28 mouse cellular contexts compared by ENCODE assay signal in the genomic region with DNA sequence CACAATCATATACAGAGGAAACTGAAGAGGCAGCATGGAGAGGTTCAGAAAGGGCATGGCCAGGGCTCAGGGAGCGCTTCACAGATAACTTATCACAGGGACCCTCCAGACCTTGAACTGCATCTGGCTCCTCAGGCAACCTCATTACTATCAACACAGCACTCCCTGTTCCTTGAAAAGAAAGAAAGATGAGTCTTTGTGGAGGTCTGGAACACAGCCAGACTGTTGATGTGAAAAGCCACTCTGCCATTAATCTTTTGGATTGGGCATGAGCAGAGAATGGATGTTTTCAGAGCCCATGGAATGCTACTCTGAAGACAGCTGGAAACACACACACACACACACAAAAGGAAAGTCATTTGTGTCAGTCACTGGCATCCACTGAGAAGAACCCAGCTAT.
DNase-seq lines count a peak whose midpoint lies in the region; ATAC-seq lines count a peak whose summit lies in the region.
"Had no signal": no experiment of that assay in that cellular context is flagged by ENCODE, and none has a peak within 500 bp of the region (broad histone marks: within the 10 kb centered on the region; RNA-seq: fewer than 3 reads in every experiment).

No protein-coding gene starts in this region.

- no peaks in the 10 kb centered on the region for H3K4me1 ChIP-seq in hindbrain, embryonic 11.5 days (replicated peaks; ENCODE audit: control insufficient read depth, insufficient read depth, low read length)
- no peaks in the 10 kb centered on the region for H3K4me1 ChIP-seq in hindbrain, embryonic 16.5 days (ENCODE audit: control insufficient read depth, insufficient read depth, low read depth, low read length)
- no peaks in the 10 kb centered on the region for H3K4me1 ChIP-seq in neural tube, embryonic 11.5 days (ENCODE audit: control insufficient read depth, insufficient read depth, low read length)
- no peaks in the 10 kb centered on the region for H3K4me1 ChIP-seq in neural tube, embryonic 15.5 days
- H3K4me1 ChIP-seq: embryonic facial prominence, embryonic 12.5 days; hindbrain, embryonic 13.5 days; limb, embryonic 10.5 days; limb, embryonic 15.5 days; liver, embryonic 13.5 days had no signal

- peak; percentile 60; the same call in 1 of the 2 replicates for ATAC-seq in hindbrain, embryonic 11.5 days (ENCODE audit: low FRiP score)
- no peak for ATAC-seq in hindbrain, embryonic 16.5 days
- peak; percentile 46; the same call in 1 of the 2 replicates for ATAC-seq in neural tube, embryonic 11.5 days (ENCODE audit: insufficient read depth, low FRiP score, low TSS enrichment)
- no peak for ATAC-seq in neural tube, embryonic 15.5 days (ENCODE audit: low FRiP score)
- ATAC-seq: forebrain, embryonic 14.5 days had no signal

- DNase-seq in adrenal gland, adult (ENCODE audit: inconsistent age in 2 of 2, low spot score in 1 of 2): peak; percentile 54 to 58
- DNase-seq in adrenal gland, adult 18-20 months (ENCODE audit: low spot score in 2 of 2): no peak
- no peak for DNase-seq in hindbrain, embryonic 11.5 days (ENCODE audit: low spot score)
- DNase-seq in neural tube, embryonic 11.5 days (ENCODE audit: low spot score): peak; percentile 22
- peak; percentile 51 for DNase-seq in testis, postnatal 14 days (ENCODE audit: low spot score)
- DNase-seq in left cerebral cortex, postnatal 4 days: no peak
- DNase-seq: cerebellum, adult 18-20 months; cerebellum, postnatal 10 days; gastrocnemius, postnatal 36 days; heart, adult 18-20 months; heart, postnatal 36 days; kidney, adult 2 months; kidney, postnatal 4 days; liver, embryonic 13.5 days; lung, adult 18-20 months; lung, postnatal 10 days; right cerebral cortex, postnatal 4 days had no signal

- no peaks in the 10 kb centered on the region for H3K9me3 ChIP-seq in hindbrain, embryonic 11.5 days (ENCODE audit: control insufficient read depth, low read length)
- no peaks in the 10 kb centered on the region for H3K9me3 ChIP-seq in hindbrain, embryonic 16.5 days (ENCODE audit: control insufficient read depth, low read length)
- H3K9me3 ChIP-seq in neural tube, embryonic 11.5 days (ENCODE audit: control insufficient read depth, low read length): no peaks in the 10 kb centered on the region
- no peaks in the 10 kb centered on the region for H3K9me3 ChIP-seq in neural tube, embryonic 15.5 days (replicated peaks)
- H3K9me3 ChIP-seq: embryonic facial prominence, embryonic 12.5 days; hindbrain, embryonic 13.5 days; limb, embryonic 10.5 days; limb, embryonic 15.5 days; liver, embryonic 13.5 days had no signal

- no peak overlapping the region for H3K4me2 ChIP-seq in hindbrain, embryonic 11.5 days (replicated peaks; ENCODE audit: low read depth, low read length)
- no peak overlapping the region for H3K4me2 ChIP-seq in hindbrain, embryonic 16.5 days (ENCODE audit: low read length)
- no peak overlapping the region for H3K4me2 ChIP-seq in neural tube, embryonic 11.5 days (ENCODE audit: low read depth)
- no peak overlapping the region for H3K4me2 ChIP-seq in neural tube, embryonic 15.5 days
- H3K4me2 ChIP-seq: embryonic facial prominence, embryonic 12.5 days; heart, embryonic 11.5 days; hindbrain, embryonic 13.5 days; limb, embryonic 15.5 days; liver, embryonic 13.5 days; midbrain, embryonic 11.5 days had no signal

- no peak overlapping the region for H3K9ac ChIP-seq in hindbrain, embryonic 11.5 days (ENCODE audit: low read depth, low read length)
- H3K9ac ChIP-seq in hindbrain, embryonic 16.5 days (ENCODE audit: low read depth, low read length): no peak overlapping the region
- H3K9ac ChIP-seq in neural tube, embryonic 11.5 days (ENCODE audit: low read length): no peak overlapping the region
- H3K9ac ChIP-seq in neural tube, embryonic 15.5 days (replicated peaks): no peak overlapping the region
- H3K9ac ChIP-seq: embryonic facial prominence, embryonic 12.5 days; hindbrain, embryonic 13.5 days; limb, embryonic 15.5 days; liver, embryonic 13.5 days had no signal

- H3K27ac ChIP-seq in hindbrain, embryonic 11.5 days (ENCODE audit: low read depth, low read length): no peak overlapping the region
- no peak overlapping the region for H3K27ac ChIP-seq in hindbrain, embryonic 16.5 days (ENCODE audit: low read depth, low read length)
- H3K27ac ChIP-seq in neural tube, embryonic 11.5 days (ENCODE audit: low read depth, low read length): no peak overlapping the region
- no peak overlapping the region for H3K27ac ChIP-seq in neural tube, embryonic 15.5 days (replicated peaks)
- H3K27ac ChIP-seq: embryonic facial prominence, embryonic 12.5 days; hindbrain, embryonic 13.5 days; limb, embryonic 10.5 days; limb, embryonic 15.5 days; liver, embryonic 13.5 days; stomach, postnatal 0 days had no signal

- no peaks in the 10 kb centered on the region for H3K27me3 ChIP-seq in hindbrain, embryonic 11.5 days (ENCODE audit: control insufficient read depth, insufficient read depth, low read length)
- no peaks in the 10 kb centered on the region for H3K27me3 ChIP-seq in hindbrain, embryonic 16.5 days (replicated peaks; ENCODE audit: control insufficient read depth, insufficient read depth, low read length)
- no peaks in the 10 kb centered on the region for H3K27me3 ChIP-seq in neural tube, embryonic 11.5 days (ENCODE audit: control insufficient read depth, insufficient read depth, low read length)
- no peaks in the 10 kb centered on the region for H3K27me3 ChIP-seq in neural tube, embryonic 15.5 days (replicated peaks)
- H3K27me3 ChIP-seq: CH12.LX; embryonic facial prominence, embryonic 12.5 days; hindbrain, embryonic 13.5 days; limb, embryonic 15.5 days; liver, embryonic 13.5 days had no signal

- H3K36me3 ChIP-seq in hindbrain, embryonic 11.5 days (ENCODE audit: control insufficient read depth, insufficient read depth, low read length): no peaks in the 10 kb centered on the region
- H3K36me3 ChIP-seq in hindbrain, embryonic 16.5 days (ENCODE audit: control insufficient read depth, insufficient read depth, low read length): no peaks in the 10 kb centered on the region
- no peaks in the 10 kb centered on the region for H3K36me3 ChIP-seq in neural tube, embryonic 11.5 days (ENCODE audit: control insufficient read depth, insufficient read depth, low read length)
- no peaks in the 10 kb centered on the region for H3K36me3 ChIP-seq in neural tube, embryonic 15.5 days
- H3K36me3 ChIP-seq: embryonic facial prominence, embryonic 12.5 days; hindbrain, embryonic 13.5 days; limb, embryonic 10.5 days; limb, embryonic 15.5 days; liver, embryonic 13.5 days had no signal

- H3K4me3 ChIP-seq in hindbrain, embryonic 11.5 days (ENCODE audit: low read depth, low read length): no peak overlapping the region
- H3K4me3 ChIP-seq in hindbrain, embryonic 16.5 days (ENCODE audit: low read length): no peak overlapping the region
- no peak overlapping the region for H3K4me3 ChIP-seq in neural tube, embryonic 11.5 days (ENCODE audit: low read depth, low read length)
- H3K4me3 ChIP-seq in neural tube, embryonic 15.5 days (replicated peaks): no peak overlapping the region
- H3K4me3 ChIP-seq: embryonic facial prominence, embryonic 12.5 days; hindbrain, embryonic 13.5 days; limb, embryonic 10.5 days; limb, embryonic 15.5 days; liver, embryonic 13.5 days had no signal

- intact Hi-C loops in left cerebral cortex, postnatal 4 days (cut with DNase I): no loop called here

- WGBS in hindbrain, embryonic 11.5 days: 76% methylated on average over 1 of the region's 1 CpGs
- 57% methylated on average over 1 of the region's 1 CpGs for WGBS in hindbrain, embryonic 16.5 days
- 74% methylated on average over 1 of the region's 1 CpGs for WGBS in neural tube, embryonic 11.5 days
- 61% methylated on average over 1 of the region's 1 CpGs for WGBS in neural tube, embryonic 15.5 days

Comparison
In these comparisons a context has a peak if more than half of its experiments do, and no peak if none do; other contexts are left out.
1. DNase-seq: peak in adrenal gland, adult (2 of 2), neural tube, embryonic 11.5 days (single experiment) and testis, postnatal 14 days (single experiment); none in adrenal gland, adult 18-20 months (0 of 2), hindbrain, embryonic 11.5 days (single experiment) and left cerebral cortex, postnatal 4 days (single experiment).
2. ATAC-seq: peak in hindbrain, embryonic 11.5 days (single experiment) and neural tube, embryonic 11.5 days (single experiment); none in hindbrain, embryonic 16.5 days (single experiment) and neural tube, embryonic 15.5 days (single experiment).